Mouse (Mus musculus) brain, embryonic 14.5 days (tissue): Measurements from ENCODE around the gene Gdf1.

ENCODE experiments used
- CTCF ChIP-seq: fragments of 200-500 bp; IDR thresholded peaks from 2 replicates; pipeline ENCODE4 v1.5.1; 2012; ENCODE audit warnings: inconsistent platforms, mild to moderate bottlenecking, moderate library complexity, borderline replicate concordance; ENCODE audit not compliant: insufficient read depth, insufficient read length; ENCODE audit errors: extremely low read depth
- POLR2A ChIP-seq: fragments of 200-500 bp; IDR thresholded peaks from 2 replicates; pipeline ENCODE4 v1.6.1; 2012; ENCODE audit warnings: mild to moderate bottlenecking, inconsistent platforms, borderline replicate concordance; ENCODE audit not compliant: poor library complexity, insufficient read depth, insufficient read length, severe bottlenecking; ENCODE audit errors: extremely low read depth

- TF ChIP-seq CTCF: no peak
- no peak for TF ChIP-seq POLR2A
These were observed at the start of gene Gdf1 for GRCm38 (mm10) chr8:70329124-70329834.
